ENCODE assay signal across 10 mouse cellular contexts in genomic region chr15:78171651-78172050, GRCm38 (mm10). TPM values are rescaled to one million over a fixed set of nuclear protein-coding genes. Genes with fewer than 3 reads are reported as not detected.
DNase-seq lines count a peak whose midpoint lies in the region; ATAC-seq and TF ChIP-seq lines count a peak whose summit lies in the region.
"Had no signal": no experiment of that assay in that cellular context is flagged by ENCODE, and none has a peak within 500 bp of the region (broad histone marks: within the 10 kb centered on the region; RNA-seq: fewer than 3 reads in every experiment).

No protein-coding gene starts in this region.

- no peak overlapping the region for H3K27ac ChIP-seq in hindbrain, embryonic 12.5 days
- H3K27ac ChIP-seq in hindbrain, embryonic 14.5 days, result no peak overlapping the region
- peak overlapping the region; percentile 46 for H3K27ac ChIP-seq in spleen, adult 2 months (ENCODE audit: insufficient read depth, low read length)
- no peak overlapping the region for H3K27ac ChIP-seq in kidney, embryonic 16.5 days (ENCODE audit: low read length)
- H3K27ac ChIP-seq: kidney, postnatal 0 days had no signal

- no peaks in the 10 kb centered on the region for H3K27me3 ChIP-seq in hindbrain, embryonic 12.5 days
- no peaks in the 10 kb centered on the region for H3K27me3 ChIP-seq in hindbrain, embryonic 14.5 days (ENCODE audit: control insufficient read depth, insufficient read depth, low read length)
- no peaks in the 10 kb centered on the region for H3K27me3 ChIP-seq in spleen, adult 2 months (ENCODE audit: control insufficient read depth, insufficient read depth, low read length)
- no peaks in the 10 kb centered on the region for H3K27me3 ChIP-seq in kidney, embryonic 16.5 days (ENCODE audit: insufficient read depth, low read length)

- ATAC-seq in hindbrain, embryonic 12.5 days (ENCODE audit: low FRiP score), result no peak
- ATAC-seq in hindbrain, embryonic 14.5 days (ENCODE audit: low FRiP score), result no peak
- ATAC-seq in kidney, embryonic 16.5 days (ENCODE audit: low FRiP score, low TSS enrichment), result no peak

- H3K4me1 ChIP-seq in hindbrain, embryonic 12.5 days, result peaks cover 24% of the 10 kb centered on the region
- H3K4me1 ChIP-seq in hindbrain, embryonic 14.5 days (replicated peaks; ENCODE audit: control insufficient read depth, insufficient read depth, low read length), result peaks cover 21% of the 10 kb centered on the region
- H3K4me1 ChIP-seq in spleen, adult 2 months (ENCODE audit: control insufficient read depth, insufficient read depth, insufficient read length), result peaks cover 20% of the 10 kb centered on the region; the same call in 1 of the 2 replicates
- peaks cover 14% of the 10 kb centered on the region for H3K4me1 ChIP-seq in kidney, embryonic 16.5 days (ENCODE audit: insufficient read depth, low read length)

- H3K9me3 ChIP-seq in hindbrain, embryonic 12.5 days (replicated peaks), result no peaks in the 10 kb centered on the region
- no peaks in the 10 kb centered on the region for H3K9me3 ChIP-seq in hindbrain, embryonic 14.5 days (ENCODE audit: control insufficient read depth, low read length)
- H3K9me3 ChIP-seq in kidney, embryonic 16.5 days (ENCODE audit: low read length), result no peaks in the 10 kb centered on the region

- no peak for DNase-seq in hindbrain, embryonic 14.5 days (ENCODE audit: low spot score)
- DNase-seq in spleen, adult 2 months (ENCODE audit: low read depth in 1 of 2, low spot score in 2 of 2), result peak in 1 of 2 experiments; percentile 36
- no peak for DNase-seq in spleen, adult 12 weeks (ENCODE audit: low spot score)
- DNase-seq in NIH3T3 (ENCODE audit: low read depth), result peak; percentile 69
- DNase-seq in thymus, postnatal 4 days, result peak; percentile 55

- no peak for TF ChIP-seq POLR2A in spleen, adult 2 months (IDR thresholded peaks at IDR 0.05; ENCODE audit: low read depth, low read length)

- H3K4me3 ChIP-seq in hindbrain, embryonic 12.5 days, result no peak overlapping the region
- no peak overlapping the region for H3K4me3 ChIP-seq in hindbrain, embryonic 14.5 days (replicated peaks; ENCODE audit: low read length)
- no peak overlapping the region for H3K4me3 ChIP-seq in spleen, adult 2 months (ENCODE audit: extremely low read depth, insufficient read depth, insufficient read length)
- H3K4me3 ChIP-seq in kidney, embryonic 16.5 days (ENCODE audit: low read length), result no peak overlapping the region

- TF ChIP-seq CTCF in spleen, adult 2 months (IDR thresholded peaks at IDR 0.05; ENCODE audit: extremely low read depth, insufficient read depth, insufficient read length, insufficient replicate concordance), result no peak

- H3K9ac ChIP-seq in hindbrain, embryonic 12.5 days, result no peak overlapping the region
- no peak overlapping the region for H3K9ac ChIP-seq in hindbrain, embryonic 14.5 days
- no peak overlapping the region for H3K9ac ChIP-seq in kidney, embryonic 16.5 days (replicated peaks; ENCODE audit: low read length)

- peaks cover 12% of the 10 kb centered on the region; the same call in 1 of the 2 replicates for H3K36me3 ChIP-seq in hindbrain, embryonic 12.5 days
- H3K36me3 ChIP-seq in hindbrain, embryonic 14.5 days (replicated peaks; ENCODE audit: control insufficient read depth, insufficient read depth), result no peaks in the 10 kb centered on the region
- H3K36me3 ChIP-seq in spleen, adult 2 months (ENCODE audit: control insufficient read depth, insufficient read depth, low read length), result no peaks in the 10 kb centered on the region
- H3K36me3 ChIP-seq in kidney, embryonic 16.5 days (ENCODE audit: insufficient read depth, low read length), result no peaks in the 10 kb centered on the region

- 0 out of 2 replicates have a peak overlapping the region, but pooled peaks have one; percentile 3 for H3K4me2 ChIP-seq in hindbrain, embryonic 12.5 days (replicated peaks)
- no peak overlapping the region for H3K4me2 ChIP-seq in hindbrain, embryonic 14.5 days (replicated peaks)
- H3K4me2 ChIP-seq in kidney, embryonic 16.5 days (replicated peaks; ENCODE audit: low read depth, low read length), result no peak overlapping the region

- 95% methylated on average over 10 of the region's 10 CpGs for WGBS in hindbrain, embryonic 12.5 days
- WGBS in hindbrain, embryonic 14.5 days, result 93% methylated on average over 10 of the region's 10 CpGs
- WGBS in spleen, adult 2 months, result 85% methylated on average over 10 of the region's 10 CpGs
- 96% methylated on average over 10 of the region's 10 CpGs for WGBS in kidney, embryonic 16.5 days

RNA-seq across cellular contexts. Expression of gene Ift27, which starts 2.3 kb away (rescaled TPM):
- 87.8 and 99.9 TPM in 2 replicates for polyA plus RNA-seq in hindbrain, embryonic 12.5 days (2016; fragmentation: Nextera tagmentation; extraction: Ambion mirVana)
- polyA plus RNA-seq in hindbrain, embryonic 14.5 days (2014; fragmentation: Nextera tagmentation; extraction: Ambion mirVana), result 105 and 108 TPM in 2 replicates
- polyA plus RNA-seq in spleen, adult 2 months (2012; rRNA removed), result 27.5 and 46.2 TPM in 2 replicates
- polyA plus RNA-seq in kidney, embryonic 16.5 days (2015; fragmentation: Nextera tagmentation; extraction: Ambion mirVana), result 83.7 and 91.0 TPM in 2 replicates

RNA-seq across cellular contexts. Expression of gene Pvalb, which starts 34.5 kb away (rescaled TPM):
- polyA plus RNA-seq in hindbrain, embryonic 12.5 days (2016; fragmentation: Nextera tagmentation; extraction: Ambion mirVana), result 4.2 and 10.2 TPM in 2 replicates
- polyA plus RNA-seq in hindbrain, embryonic 14.5 days (2014; fragmentation: Nextera tagmentation; extraction: Ambion mirVana), result 6.8 and 8.7 TPM in 2 replicates
- not detected in 2 replicates for polyA plus RNA-seq in spleen, adult 2 months (2012; rRNA removed)
- 0.44 TPM in 1 of 2 replicates, not detected in the other for polyA plus RNA-seq in kidney, embryonic 16.5 days (2015; fragmentation: Nextera tagmentation; extraction: Ambion mirVana)

RNA-seq across cellular contexts. Expression of gene Cacng2, which starts 51.8 kb away (rescaled TPM):
- polyA plus RNA-seq in hindbrain, embryonic 12.5 days (2016; fragmentation: Nextera tagmentation; extraction: Ambion mirVana), result 4.2 and 4.6 TPM in 2 replicates
- 14.7 and 15.4 TPM in 2 replicates for polyA plus RNA-seq in hindbrain, embryonic 14.5 days (2014; fragmentation: Nextera tagmentation; extraction: Ambion mirVana)
- not detected in 2 replicates for polyA plus RNA-seq in spleen, adult 2 months (2012; rRNA removed)
- polyA plus RNA-seq in kidney, embryonic 16.5 days (2015; fragmentation: Nextera tagmentation; extraction: Ambion mirVana), result not detected in 2 replicates
- polyA plus RNA-seq: heart, embryonic 16.5 days; kidney, postnatal 0 days; limb, embryonic 11.5 days had no signal

Comparison
In these comparisons a context has a peak if more than half of its experiments do, and no peak if none do; other contexts are left out.
1. DNase-seq: peak in NIH3T3 (single experiment) and thymus, postnatal 4 days (single experiment); none in hindbrain, embryonic 14.5 days (single experiment) and spleen, adult 12 weeks (single experiment).